Mouse (Mus musculus): ENCODE data around the gene Cic.

- TF ChIP-seq POLR2A (IDR thresholded peaks at IDR 0.05; ENCODE audit: control insufficient read depth, extremely low read depth, insufficient read depth, low read length, poor library complexity) (no peak), CTCF (IDR thresholded peaks at IDR 0.05; ENCODE audit: borderline replicate concordance, control insufficient read depth, extremely low read depth, insufficient read depth, low read length, poor library complexity) (no peak)
Measured at GRCm38 (mm10) chr7:25315306-25316041, 48.0 kb downstream of the Cic start.

All from thymus, adult 2 months (tissue).